ENCODE assay signal across 9 mouse cellular contexts in genomic region chr14:122463734-122464341, GRCm38 (mm10). TPM values are rescaled to one million over a fixed set of nuclear protein-coding genes. Genes with fewer than 3 reads are reported as not detected.
DNase-seq lines count a peak whose midpoint lies in the region; ATAC-seq and TF ChIP-seq lines count a peak whose summit lies in the region.
"Not testable (repeated sequence)": the region's sequence is repeated elsewhere in the genome, so short reads cannot be mapped to it uniquely, and the experiment has no call there.
"Had no signal": no experiment of that assay in that cellular context is flagged by ENCODE, and none has a peak within 500 bp of the region (broad histone marks: within the 10 kb centered on the region; RNA-seq: fewer than 3 reads in every experiment).

No protein-coding gene starts in this region.

- H3K9ac ChIP-seq in hindbrain, postnatal 0 days (replicated peaks; ENCODE audit: low read length): peak overlapping the region; percentile 72
- peak overlapping the region; percentile 87 for H3K9ac ChIP-seq in limb, embryonic 12.5 days (replicated peaks)

- H3K4me1 ChIP-seq in hindbrain, postnatal 0 days (ENCODE audit: insufficient read depth, low read length): not testable (repeated sequence)
- peaks cover 37% of the 10 kb centered on the region for H3K4me1 ChIP-seq in limb, embryonic 12.5 days (replicated peaks)

- H3K4me2 ChIP-seq in hindbrain, postnatal 0 days (ENCODE audit: low read depth, low read length): peak overlapping the region; percentile 61
- peak overlapping the region; percentile 87 for H3K4me2 ChIP-seq in limb, embryonic 12.5 days

- ATAC-seq in hindbrain, postnatal 0 days: peak; percentile 18
- peak; percentile 4; the same call in 1 of the 2 replicates for ATAC-seq in limb, embryonic 12.5 days (ENCODE audit: insufficient number of reproducible peaks, insufficient read depth, low FRiP score, low TSS enrichment, low read depth)

- whole genome bisulfite sequencing in hindbrain, postnatal 0 days: under 1% methylated on average over 43 of the region's 58 CpGs
- WGBS in limb, embryonic 12.5 days: under 1% methylated on average over 58 of the region's 58 CpGs

- peak overlapping the region; percentile 94 for H3K27ac ChIP-seq in hindbrain, postnatal 0 days
- peak overlapping the region; percentile 96 for H3K27ac ChIP-seq in limb, embryonic 12.5 days

- not testable (repeated sequence) for H3K9me3 ChIP-seq in hindbrain, postnatal 0 days (ENCODE audit: low read length); limb, embryonic 12.5 days

- H3K27me3 ChIP-seq in hindbrain, postnatal 0 days (ENCODE audit: insufficient read depth, low read length): peaks cover 18% of the 10 kb centered on the region; the same call in 1 of the 2 replicates
- peaks cover 68% of the 10 kb centered on the region for H3K27me3 ChIP-seq in limb, embryonic 12.5 days

- H3K36me3 ChIP-seq in hindbrain, postnatal 0 days (ENCODE audit: insufficient read depth, low read length); limb, embryonic 12.5 days: not testable (repeated sequence)

- not testable (repeated sequence) for TF ChIP-seq CTCF in hindbrain, postnatal 0 days (IDR thresholded peaks at IDR 0.05; ENCODE audit: low read depth)

- DNase-seq in adrenal gland, postnatal 14 days: peak; percentile 45
- peak; percentile 45 for DNase-seq in embryo, embryonic 10.5 days (ENCODE audit: low spot score)
- DNase-seq in gastrocnemius, postnatal 25 days: peak; percentile 31
- DNase-seq in hindbrain, postnatal 0 days (ENCODE audit: low spot score): peak; percentile 60
- DNase-seq in mesoderm, embryonic 11.5 days (ENCODE audit: low read depth, low spot score): peak; percentile 58
- DNase-seq in retina, embryonic 14.5 days (ENCODE audit: low spot score): peak; percentile 68

- peak overlapping the region; percentile 70 for H3K4me3 ChIP-seq in hindbrain, postnatal 0 days (ENCODE audit: low read length)
- H3K4me3 ChIP-seq in limb, embryonic 12.5 days (replicated peaks): peak overlapping the region; percentile 69

RNA-seq across cellular contexts. Expression of gene Zic5, which starts 1.6 kb away (rescaled TPM):
- total RNA-seq in adrenal gland, postnatal 14 days (2021): 0.11 TPM in 1 of 2 replicates, not detected in the other
- not detected for total RNA-seq in gastrocnemius, postnatal 25 days (2021)
- 46.2 and 51.3 TPM in 2 replicates for total RNA-seq in hindbrain, postnatal 0 days (2014; rRNA removed)
- 31.0 and 31.1 TPM in 2 replicates for polyA plus RNA-seq in hindbrain, postnatal 0 days (2015; fragmentation: Nextera tagmentation; extraction: Ambion mirVana)
- polyA plus RNA-seq in limb, embryonic 12.5 days (2016; fragmentation: Nextera tagmentation; extraction: Ambion mirVana): 8.0 TPM in 2 replicates
- total RNA-seq: heart, adult 8-10 months had no signal

RNA-seq across cellular contexts. Expression of gene Zic2, which starts 11.4 kb away (rescaled TPM):
- total RNA-seq in adrenal gland, postnatal 14 days (2021): 0.64 TPM in 1 of 2 replicates, not detected in the other
- not detected for total RNA-seq in gastrocnemius, postnatal 25 days (2021)
- total RNA-seq in hindbrain, postnatal 0 days (2014; rRNA removed): 234 TPM in 2 replicates
- 35.9 and 40.2 TPM in 2 replicates for polyA plus RNA-seq in hindbrain, postnatal 0 days (2015; fragmentation: Nextera tagmentation; extraction: Ambion mirVana)
- polyA plus RNA-seq in limb, embryonic 12.5 days (2016; fragmentation: Nextera tagmentation; extraction: Ambion mirVana): 6.2 and 8.0 TPM in 2 replicates

RNA-seq across cellular contexts. Expression of gene Gm5089, which starts 12.9 kb away (rescaled TPM):
- not detected in 2 replicates for total RNA-seq in adrenal gland, postnatal 14 days (2021)
- total RNA-seq in gastrocnemius, postnatal 25 days (2021): not detected
- 1.2 and 3.0 TPM in 2 replicates for total RNA-seq in hindbrain, postnatal 0 days (2014; rRNA removed)
- polyA plus RNA-seq in hindbrain, postnatal 0 days (2015; fragmentation: Nextera tagmentation; extraction: Ambion mirVana): 0.56 and 0.82 TPM in 2 replicates
- 0.14 and 0.23 TPM in 2 replicates for polyA plus RNA-seq in limb, embryonic 12.5 days (2016; fragmentation: Nextera tagmentation; extraction: Ambion mirVana)
- total RNA-seq: heart, adult 8-10 months had no signal

RNA-seq across cellular contexts. Expression of gene Gm10837, which starts 26.5 kb away (rescaled TPM):
- not detected in 2 replicates for total RNA-seq in adrenal gland, postnatal 14 days (2021)
- total RNA-seq in gastrocnemius, postnatal 25 days (2021): not detected
- total RNA-seq in hindbrain, postnatal 0 days (2014; rRNA removed): 0.93 and 4.7 TPM in 2 replicates
- polyA plus RNA-seq in hindbrain, postnatal 0 days (2015; fragmentation: Nextera tagmentation; extraction: Ambion mirVana): 1.2 and 1.4 TPM in 2 replicates
- 0.14 and 0.18 TPM in 2 replicates for polyA plus RNA-seq in limb, embryonic 12.5 days (2016; fragmentation: Nextera tagmentation; extraction: Ambion mirVana)
- total RNA-seq: heart, adult 8-10 months; left cerebral cortex, adult 18-20 months had no signal

Comparison
In these comparisons a context has a peak if more than half of its experiments do, and no peak if none do; other contexts are left out.
1. Peak in every context shown above with its lines: DNase-seq, ATAC-seq, H3K4me3 ChIP-seq and H3K27ac ChIP-seq.
2. RNA of gene Zic5, which starts 1.6 kb away (total RNA-seq): 46.2 to 51.3 TPM in hindbrain, postnatal 0 days; 0.11 TPM in adrenal gland, postnatal 14 days and not detected in gastrocnemius, postnatal 25 days; every median in the first group is over 10 times any median in the second.
3. RNA of gene Zic2, which starts 11.4 kb away (total RNA-seq): 234 TPM in hindbrain, postnatal 0 days; 0.64 TPM in adrenal gland, postnatal 14 days and not detected in gastrocnemius, postnatal 25 days; every median in the first group is over 100 times any median in the second.